Mouse (Mus musculus) cerebellum, adult 11 months (tissue): Measurements from ENCODE around the gene Olfr427.
"Not testable (repeated sequence)": the region's sequence is repeated elsewhere in the genome, so short reads cannot be mapped to it uniquely, and the experiment has no call there.

ENCODE experiments used
- DNase-seq: peaks from one replicate; pipeline ENCODE4 v3.0.0; 2022

Gene Olfr427

GRCm38 (mm10) chr1:174096591-174096990 lies at the start of gene Olfr427:
Olfr427 (plus strand) TSS chr1:174096891.
- DNase-seq = no peak

GRCm38 (mm10) chr1:174048227-174048626 lies 48.5 kb upstream of the Olfr427 start:
- not testable (repeated sequence) for DNase-seq

GRCm38 (mm10) chr1:174048893-174049292 lies 47.8 kb upstream of the Olfr427 start, which contains the start of gene Olfr432:
Olfr432 (plus strand) TSS chr1:174049205.
- DNase-seq = no peak

GRCm38 (mm10) chr1:174049357-174049756 lies 47.3 kb upstream of the Olfr427 start:
- not testable (repeated sequence) for DNase-seq

- DNase-seq = no peak
These were observed 46.2 kb upstream of the Olfr427 start for GRCm38 (mm10) chr1:174050532-174050931.

- no peak for DNase-seq
These were observed 45.2 kb upstream of the Olfr427 start for GRCm38 (mm10) chr1:174051515-174051914.

GRCm38 (mm10) chr1:174051931-174052536 lies 44.7 kb upstream of the Olfr427 start:
- DNase-seq = no peak

- no peak for DNase-seq
These were observed 43.7 kb upstream of the Olfr427 start for GRCm38 (mm10) chr1:174052981-174053380.

- DNase-seq = no peak
These were observed 41.4 kb upstream of the Olfr427 start for GRCm38 (mm10) chr1:174055248-174055647.

GRCm38 (mm10) chr1:174066305-174066704 lies 30.4 kb upstream of the Olfr427 start, which contains the start of gene Olfr430:
Olfr430 (plus strand) TSS chr1:174066605.
- no peak for DNase-seq

- no peak for DNase-seq
These were observed 12.7 kb upstream of the Olfr427 start, which contains the start of gene Olfr429 for GRCm38 (mm10) chr1:174084031-174084430. Olfr429 (plus strand) TSS chr1:174084331.

- no peak for DNase-seq
These were observed 7.0 kb downstream of the Olfr427 start for GRCm38 (mm10) chr1:174103735-174104134.

- no peak for DNase-seq
These were observed 24.4 kb downstream of the Olfr427 start, which contains the start of gene Olfr231 for GRCm38 (mm10) chr1:174121062-174121461. Olfr231 (minus strand) TSS chr1:174121162.

GRCm38 (mm10) chr1:174131217-174131616 lies 34.5 kb downstream of the Olfr427 start, which contains the start of gene Olfr424:
Olfr424 (plus strand) TSS chr1:174131517.
- DNase-seq = no peak

GRCm38 (mm10) chr1:174131999-174132398 lies 35.3 kb downstream of the Olfr427 start:
- DNase-seq = no peak

GRCm38 (mm10) chr1:174141384-174141783 lies 44.7 kb downstream of the Olfr427 start:
- no peak for DNase-seq

- no peak for DNase-seq
These were observed 50.0 kb downstream of the Olfr427 start for GRCm38 (mm10) chr1:174146696-174147095.

GRCm38 (mm10) chr1:174149289-174149688 lies 52.6 kb downstream of the Olfr427 start:
- DNase-seq = no peak
